10 mouse cellular contexts compared by ENCODE assay signal in the genomic region with DNA sequence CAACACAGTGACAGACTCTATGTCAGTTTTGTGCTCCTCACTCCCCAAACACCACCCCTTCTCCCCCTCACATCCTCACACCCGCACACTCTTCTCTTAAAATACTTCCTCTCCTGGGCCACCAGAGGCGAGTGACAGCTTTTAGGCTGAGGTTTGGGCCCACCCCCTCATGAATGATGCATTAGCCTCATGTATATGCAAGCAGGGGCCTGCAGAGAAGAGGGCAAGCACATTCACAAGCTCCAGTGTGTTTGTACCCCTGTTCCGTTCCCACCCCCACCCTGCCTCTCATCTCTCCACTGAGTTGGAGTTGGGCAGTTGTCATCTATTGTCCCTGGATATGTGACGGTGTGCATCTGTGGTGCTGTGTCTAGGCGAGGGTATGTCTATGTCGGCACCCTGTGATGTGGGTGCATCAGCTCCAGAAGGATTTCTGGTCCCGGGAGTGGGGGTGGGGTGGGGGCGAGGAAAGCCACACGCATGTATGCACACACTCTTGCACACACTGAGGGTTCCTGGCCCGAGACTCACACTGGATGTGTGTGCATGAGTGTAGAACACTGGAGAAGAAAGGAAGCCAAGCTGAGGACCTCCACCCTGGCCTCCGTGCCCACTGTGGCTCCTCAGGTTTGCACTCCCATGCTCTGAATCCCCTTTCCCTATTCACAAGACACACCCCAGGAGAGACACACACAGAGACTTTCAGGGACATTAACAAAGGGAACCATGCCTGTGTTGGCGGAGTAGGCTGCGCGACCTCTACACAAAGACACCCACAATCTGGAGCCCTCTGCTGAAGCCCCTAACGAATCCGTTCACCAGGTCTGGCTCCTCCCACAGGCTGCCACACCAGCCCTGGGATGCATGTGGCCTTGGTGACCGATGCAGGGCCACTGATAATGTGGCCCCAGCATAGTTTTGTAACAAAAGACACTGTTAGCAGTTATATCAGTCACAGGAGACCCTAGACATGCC. TPM values are rescaled to one million over a fixed set of nuclear protein-coding genes. Genes with fewer than 3 reads are reported as not detected.
DNase-seq lines count a peak whose midpoint lies in the region; ATAC-seq and TF ChIP-seq lines count a peak whose summit lies in the region.
"Had no signal": no experiment of that assay in that cellular context is flagged by ENCODE, and none has a peak within 500 bp of the region (broad histone marks: within the 10 kb centered on the region; RNA-seq: fewer than 3 reads in every experiment).

No protein-coding gene starts in this region.

- TF ChIP-seq POLR2A in MEL (IDR thresholded peaks at IDR 0.05; ENCODE audit: control insufficient read depth in 1 of 2, insufficient read depth in 1 of 2, low read depth in 1 of 2, low read length in 2 of 2, poor library complexity in 1 of 2): no peak

- TF ChIP-seq RAD21 in MEL (IDR thresholded peaks at IDR 0.05; ENCODE audit: low read depth, low read length): no peak

- H3K9ac ChIP-seq in MEL (ENCODE audit: control insufficient read depth, low read depth, low read length, poor library complexity, severe bottlenecking): no peak overlapping the region

- H3K27me3 ChIP-seq in MEL (ENCODE audit: control insufficient read depth in 1 of 2, insufficient read depth in 2 of 2, low read length in 2 of 2): 0 out of 4 replicates have a peak, but pooled peaks cover 0 to 3% of the 10 kb centered on the region in 2 experiments
- H3K27me3 ChIP-seq in forebrain, embryonic 10.5 days (ENCODE audit: poor library complexity, severe bottlenecking): peaks cover 84% of the 10 kb centered on the region

- H3K9me3 ChIP-seq in MEL (replicated peaks; ENCODE audit: insufficient read depth, low read length): no peaks in the 10 kb centered on the region
- H3K9me3 ChIP-seq in forebrain, embryonic 10.5 days: no peaks in the 10 kb centered on the region

- no peak overlapping the region for H3K4me3 ChIP-seq in MEL (ENCODE audit: control insufficient read depth in 1 of 2, insufficient read depth in 1 of 2, low read depth in 2 of 2, low read length in 2 of 2)
- peak overlapping the region; percentile 60 for H3K4me3 ChIP-seq in forebrain, embryonic 10.5 days

- H3K27ac ChIP-seq in MEL (ENCODE audit: control insufficient read depth, low read depth, low read length): no peak overlapping the region
- peak overlapping the region; percentile 87 for H3K27ac ChIP-seq in forebrain, embryonic 10.5 days

- H3K4me1 ChIP-seq in MEL (ENCODE audit: control insufficient read depth in 1 of 2, insufficient read depth in 2 of 2, low read length in 2 of 2): no peaks in the 10 kb centered on the region
- H3K4me1 ChIP-seq in forebrain, embryonic 10.5 days: peaks cover 33% of the 10 kb centered on the region

- ATAC-seq in activated CD4-positive, CD25-positive, alpha-beta regulatory T cell, adult 4 months: no peak

- H3K36me3 ChIP-seq in MEL (ENCODE audit: control insufficient read depth in 1 of 2, insufficient read depth in 2 of 2, low read length in 2 of 2): no peaks in the 10 kb centered on the region
- H3K36me3 ChIP-seq in forebrain, embryonic 10.5 days (replicated peaks): peaks cover 4% of the 10 kb centered on the region; the same call in 1 of the 2 replicates

- no peak for TF ChIP-seq EP300 in MEL (IDR thresholded peaks at IDR 0.05; ENCODE audit: low read depth in 1 of 2, low read length in 2 of 2)

- no peak for TF ChIP-seq CTCF in MEL (IDR thresholded peaks at IDR 0.05 in 2 of 3, conservative IDR thresholded peaks at IDR 0.05 in 1 of 3; ENCODE audit: control insufficient read depth in 1 of 3, insufficient read depth in 1 of 3, low read depth in 2 of 3, low read length in 3 of 3, poor library complexity in 1 of 3, severe bottlenecking in 1 of 3)

- no peaks in the 10 kb centered on the region for H3K79me2 ChIP-seq in MEL (ENCODE audit: control insufficient read depth, insufficient read depth, low read length, poor library complexity)

- 6% methylated on average over 17 of the region's 17 CpGs for WGBS in forebrain, embryonic 10.5 days

- DNase-seq in MEL (ENCODE audit: low read depth, low spot score): peak; percentile 36
- peak; percentile 41 for DNase-seq in forebrain, embryonic 10.5 days (ENCODE audit: extremely low spot score, low spot score)
- peak; percentile 59 to 64 for DNase-seq in layer of hippocampus, adult 8-10 months (ENCODE audit: low spot score in 2 of 2)
- DNase-seq in neural tube, embryonic 10.5 days (ENCODE audit: extremely low spot score, low spot score): peak; percentile 35
- no peak for DNase-seq in adrenal gland, postnatal 10 days
- DNase-seq in gastrocnemius, postnatal 10 days: no peak
- DNase-seq in spleen, adult 12 weeks (ENCODE audit: low spot score): no peak
- DNase-seq: lung, postnatal 36 days had no signal

TF ChIP-seq in MEL, 35 proteins besides CTCF, POLR2A, EP300 and RAD21:
- no peak for TF ChIP-seq TAL1 (IDR thresholded peaks at IDR 0.05; ENCODE audit: low read length)
- no peak for TF ChIP-seq HCFC1 (IDR thresholded peaks at IDR 0.05; ENCODE audit: low read depth, low read length)
- TF ChIP-seq RCOR1 (IDR thresholded peaks at IDR 0.05; ENCODE audit: low read depth, low read length): no peak

RNA-seq across cellular contexts. Expression of a gene that starts 1.7 kb away (rescaled TPM):
- total RNA-seq in MEL (2012; rRNA removed): not detected in 2 replicates
- polyA plus RNA-seq in MEL (2012; ENCODE audit: insufficient read depth in 1 of 2, insufficient read length in 2 of 2, low read depth in 1 of 2, low replicate concordance in 2 of 2, missing spikeins in 1 of 2): not detected
- 10.5 and 13.5 TPM in 2 replicates for polyA plus RNA-seq in forebrain, embryonic 10.5 days (2016; fragmentation: Nextera tagmentation; extraction: Ambion mirVana)
- 100 to 1,000 TPM; 121 to 134 (median 129) TPM for total RNA-seq in layer of hippocampus, adult 8-10 months (2022)
- total RNA-seq in adrenal gland, postnatal 10 days (2021): 1 to 10 TPM in 1 of 2 experiments, under 1 TPM in 1; 0.81 to 1.2 TPM
- total RNA-seq in gastrocnemius, postnatal 10 days (2021): under 1 TPM; 0.61 to 0.81 TPM
- polyA plus RNA-seq in activated CD4-positive, CD25-positive, alpha-beta regulatory T cell, adult 4 months (2017; shearing (Covaris generic)): not detected
- total RNA-seq: common myeloid progenitor, adult 5-6 weeks had no signal

RNA-seq across cellular contexts. Expression of a gene that starts 12.1 kb away (rescaled TPM):
- 20.8 and 24.6 TPM in 2 replicates for total RNA-seq in MEL (2012; rRNA removed)
- 10 to 100 TPM in 1 of 2 experiments, not detected in 1; 55.7 TPM for polyA plus RNA-seq in MEL (2012; ENCODE audit: insufficient read depth in 1 of 2, insufficient read length in 2 of 2, low read depth in 1 of 2, low replicate concordance in 2 of 2, missing spikeins in 1 of 2)
- 35.7 and 37.9 TPM in 2 replicates for polyA plus RNA-seq in forebrain, embryonic 10.5 days (2016; fragmentation: Nextera tagmentation; extraction: Ambion mirVana)
- total RNA-seq in layer of hippocampus, adult 8-10 months (2022): 10 to 100 TPM; 28.3 to 38.4 (median 31.2) TPM
- total RNA-seq in adrenal gland, postnatal 10 days (2021): 10 to 100 TPM; 15.7 to 16.1 TPM
- total RNA-seq in gastrocnemius, postnatal 10 days (2021): 1 to 10 TPM; 6.3 to 7.1 TPM
- polyA plus RNA-seq in activated CD4-positive, CD25-positive, alpha-beta regulatory T cell, adult 4 months (2017; shearing (Covaris generic)): 10 to 100 TPM; 34.3 to 56.0 TPM

RNA-seq across cellular contexts. Expression of a gene that starts 19.9 kb away (rescaled TPM):
- total RNA-seq in MEL (2012; rRNA removed): 5.0 and 5.5 TPM in 2 replicates
- polyA plus RNA-seq in MEL (2012; ENCODE audit: insufficient read depth in 1 of 2, insufficient read length in 2 of 2, low read depth in 1 of 2, low replicate concordance in 2 of 2, missing spikeins in 1 of 2): 1 to 10 TPM in 1 of 2 experiments, not detected in 1; 7.2 TPM
- polyA plus RNA-seq in forebrain, embryonic 10.5 days (2016; fragmentation: Nextera tagmentation; extraction: Ambion mirVana): 17.1 and 19.2 TPM in 2 replicates
- total RNA-seq in layer of hippocampus, adult 8-10 months (2022): 10 to 100 TPM; 13.6 to 18.9 (median 14.7) TPM
- total RNA-seq in adrenal gland, postnatal 10 days (2021): 10 to 100 TPM; 18.0 to 23.9 TPM
- total RNA-seq in gastrocnemius, postnatal 10 days (2021): 10 to 100 TPM in 1 of 2 experiments, 1 to 10 TPM in 1; 8.2 to 10.1 TPM
- polyA plus RNA-seq in activated CD4-positive, CD25-positive, alpha-beta regulatory T cell, adult 4 months (2017; shearing (Covaris generic)): 10 to 100 TPM; 36.2 to 58.5 TPM

RNA-seq across cellular contexts. Expression of a gene that starts 20.3 kb away (rescaled TPM):
- total RNA-seq in MEL (2012; rRNA removed): 49.5 and 62.8 TPM in 2 replicates
- polyA plus RNA-seq in MEL (2012; ENCODE audit: insufficient read depth in 1 of 2, insufficient read length in 2 of 2, low read depth in 1 of 2, low replicate concordance in 2 of 2, missing spikeins in 1 of 2): 10 to 100 TPM in 1 of 2 experiments, not detected in 1; 73.0 TPM
- 38.5 and 41.6 TPM in 2 replicates for polyA plus RNA-seq in forebrain, embryonic 10.5 days (2016; fragmentation: Nextera tagmentation; extraction: Ambion mirVana)
- 10 to 100 TPM; 41.6 to 46.4 (median 43.8) TPM for total RNA-seq in layer of hippocampus, adult 8-10 months (2022)
- total RNA-seq in adrenal gland, postnatal 10 days (2021): 10 to 100 TPM; 45.0 to 48.5 TPM
- total RNA-seq in gastrocnemius, postnatal 10 days (2021): 10 to 100 TPM; 17.0 to 23.9 TPM
- polyA plus RNA-seq in activated CD4-positive, CD25-positive, alpha-beta regulatory T cell, adult 4 months (2017; shearing (Covaris generic)): 100 to 1,000 TPM in 1 of 2 experiments, 10 to 100 TPM in 1; 98.5 to 112 TPM

RNA-seq across cellular contexts. Expression of a gene that starts 20.5 kb away (rescaled TPM):
- 2.0 and 2.5 TPM in 2 replicates for total RNA-seq in MEL (2012; rRNA removed)
- polyA plus RNA-seq in MEL (2012; ENCODE audit: insufficient read depth in 1 of 2, insufficient read length in 2 of 2, low read depth in 1 of 2, low replicate concordance in 2 of 2, missing spikeins in 1 of 2): 1 to 10 TPM in 1 of 2 experiments, not detected in 1; 6.5 TPM
- 0.71 and 0.74 TPM in 2 replicates for polyA plus RNA-seq in forebrain, embryonic 10.5 days (2016; fragmentation: Nextera tagmentation; extraction: Ambion mirVana)
- under 1 TPM in 2 of 4 experiments, not detected in 2; 0.82 to 0.96 TPM for total RNA-seq in layer of hippocampus, adult 8-10 months (2022)
- under 1 TPM; 0.36 to 0.54 TPM for total RNA-seq in adrenal gland, postnatal 10 days (2021)
- under 1 TPM; 0.35 to 0.45 TPM for total RNA-seq in gastrocnemius, postnatal 10 days (2021)
- not detected for polyA plus RNA-seq in activated CD4-positive, CD25-positive, alpha-beta regulatory T cell, adult 4 months (2017; shearing (Covaris generic))
- total RNA-seq: common myeloid progenitor, adult 5-6 weeks had no signal

Comparison
In these comparisons a context has a peak if more than half of its experiments do, and no peak if none do; other contexts are left out.
1. DNase-seq: peak in MEL (single experiment), forebrain, embryonic 10.5 days (single experiment), layer of hippocampus, adult 8-10 months (2 of 2) and neural tube, embryonic 10.5 days (single experiment); none in adrenal gland, postnatal 10 days (single experiment), gastrocnemius, postnatal 10 days (single experiment) and spleen, adult 12 weeks (single experiment).
2. RNA of a gene that starts 1.7 kb away (total RNA-seq): 121 to 134 TPM in layer of hippocampus, adult 8-10 months; 0.81 to 1.2 TPM in adrenal gland, postnatal 10 days, 0.61 to 0.81 TPM in gastrocnemius, postnatal 10 days and not detected in MEL; every median in the first group is over 10 times any median in the second.